Mouse (Mus musculus): ENCODE data around the gene Tmem52b.

DNA sequence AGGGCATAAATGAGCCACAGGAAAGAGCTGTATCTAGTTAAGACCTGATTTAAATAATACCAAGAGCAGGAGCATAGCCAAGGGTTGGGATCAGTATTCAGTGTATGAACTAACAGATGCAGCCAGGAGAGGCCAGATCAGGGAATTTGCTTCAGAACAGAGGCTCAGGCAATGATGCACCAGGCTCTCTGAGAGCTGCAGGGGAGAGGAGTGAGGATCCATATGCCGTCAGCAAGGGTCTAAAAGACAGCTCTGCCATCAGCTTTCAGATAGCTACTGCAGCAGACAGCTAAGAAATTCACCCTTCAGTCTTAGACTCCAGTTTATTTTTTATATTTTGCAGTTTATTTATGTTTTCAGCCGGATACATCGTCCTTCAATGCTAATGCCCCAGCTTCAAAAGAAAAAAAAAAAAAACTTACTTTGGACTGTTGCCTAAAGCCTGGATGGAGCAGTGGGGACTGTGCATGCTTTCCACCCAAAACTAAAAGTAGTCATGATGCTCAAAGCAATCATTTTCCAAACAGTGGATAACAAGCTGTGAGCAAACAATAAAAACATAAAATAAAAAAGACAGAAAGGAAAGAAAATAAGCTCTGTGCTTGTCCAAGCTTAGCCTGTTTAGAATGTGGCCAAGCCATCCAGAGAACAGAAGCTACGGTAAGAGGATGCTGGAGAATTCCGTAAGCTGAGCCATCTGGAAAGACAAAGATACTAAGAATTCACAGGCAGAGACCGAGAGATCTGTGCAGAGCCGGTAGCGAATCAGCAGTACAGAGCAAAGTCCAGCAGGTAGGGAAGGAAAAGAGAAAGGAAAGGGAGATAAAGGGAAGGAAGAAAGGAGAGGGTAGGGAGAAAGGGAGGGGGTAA lies 32.0 kb upstream of the Tmem52b start:
- TF ChIP-seq CTCF (IDR thresholded peaks at IDR 0.05) (no peak), POLR2A (IDR thresholded peaks at IDR 0.05; ENCODE audit: insufficient read depth, low read depth, low read length) (no peak)
